Mouse (Mus musculus) lung, postnatal 0 days (tissue): ENCODE measurements around the gene Creb1.

Experiments
- CTCF ChIP-seq: IDR thresholded peaks from 2 replicates; pipeline ENCODE4 v1.5.1; 2016; ENCODE audit warnings: antibody characterized with exemption, mild to moderate bottlenecking
- EP300 ChIP-seq: IDR thresholded peaks from 2 replicates; pipeline ENCODE4 v1.6.1; 2016; ENCODE audit warnings: antibody characterized with exemption, mild to moderate bottlenecking, control low read depth

DNA sequence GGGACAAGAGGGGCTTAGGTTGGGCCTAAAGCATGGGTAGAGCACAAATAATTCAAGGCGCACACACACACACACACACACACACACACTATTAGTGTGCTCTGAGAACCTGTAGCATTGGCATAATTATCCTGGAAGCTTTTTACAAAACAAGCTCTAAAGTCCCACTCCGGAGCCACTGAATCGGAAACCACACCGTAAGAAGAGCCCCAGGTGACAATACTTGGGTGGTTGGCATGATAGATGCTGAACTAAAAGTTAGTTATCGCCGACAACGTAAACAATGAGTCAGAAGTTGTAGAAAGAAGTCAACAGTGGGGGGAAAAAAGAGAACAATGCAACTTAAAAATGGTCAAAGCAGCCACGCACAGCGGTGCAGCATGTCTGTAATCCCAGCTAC, 81.9 kb downstream of the Creb1 start:
- TF ChIP-seq CTCF, result no peak
- no peak for TF ChIP-seq EP300
